Mouse (Mus musculus): ENCODE measurements around the gene Olfr446.

The Olfr446 gene

DNA sequence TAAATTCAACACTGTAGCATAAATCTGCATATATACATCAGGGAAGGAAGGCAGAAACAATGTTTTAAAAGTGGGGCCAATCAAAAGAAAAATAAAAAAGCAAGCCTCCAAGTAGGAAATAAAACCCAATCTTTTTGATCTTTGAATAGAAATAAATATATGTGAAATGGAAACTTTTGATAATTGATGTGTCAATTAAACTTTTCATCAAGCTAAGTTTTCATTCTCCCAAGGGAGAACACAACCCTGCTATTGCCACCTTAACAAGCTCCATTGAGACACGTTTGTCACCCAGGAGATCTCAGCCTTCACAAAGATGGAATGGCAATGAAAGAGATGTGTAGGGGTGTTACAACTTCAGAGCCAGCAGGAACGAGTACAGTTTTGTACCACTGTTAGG lies at the start of gene Olfr446:
Gene Olfr446, plus strand, starts transcription at position 301 of the 400 bp plus-strand sequence.
- no peak for DNase-seq (ENCODE audit: low spot score)

GRCm38 (mm10) chr6:42876323-42876722 lies 44.9 kb upstream of the Olfr446 start:
- DNase-seq (ENCODE audit: low spot score): no peak

GRCm38 (mm10) chr6:42890141-42890540 lies 31.0 kb upstream of the Olfr446 start, which contains the start of gene Olfr448:
Gene Olfr448 (plus strand): TSS chr6:42890441.
- DNase-seq (ENCODE audit: low spot score): no peak

GRCm38 (mm10) chr6:42900345-42900744 lies 20.8 kb upstream of the Olfr446 start:
- DNase-seq (ENCODE audit: low spot score): no peak

GRCm38 (mm10) chr6:42908578-42908977 lies 12.6 kb upstream of the Olfr446 start, which contains the start of gene Olfr447:
Gene Olfr447 (plus strand): TSS chr6:42908878.
- no peak for DNase-seq (ENCODE audit: low spot score)

DNA sequence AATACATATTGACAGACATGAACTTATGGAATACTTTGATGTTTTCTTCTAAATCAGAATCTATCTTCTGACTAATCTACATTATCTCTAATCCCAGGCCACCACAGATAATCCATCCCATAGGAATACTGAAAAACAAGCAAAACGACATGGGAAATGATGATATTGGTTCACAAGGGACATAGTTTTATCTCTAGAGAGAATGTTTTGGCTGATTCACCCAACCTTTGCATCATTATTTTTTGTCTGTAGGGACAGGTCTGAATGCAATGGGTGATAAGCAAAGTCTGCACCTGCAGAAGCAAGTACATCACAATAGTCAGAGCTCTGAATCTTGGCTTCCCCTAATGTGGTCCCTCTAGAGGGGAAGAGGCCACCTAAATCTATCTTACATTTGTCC lies 27.6 kb downstream of the Olfr446 start, which contains the start of gene Olfr444:
Gene Olfr444, plus strand, starts transcription at position 301 of the 400 bp plus-strand sequence.
- DNase-seq (ENCODE audit: low spot score): no peak

- no peak for DNase-seq (ENCODE audit: low spot score)
Measured at GRCm38 (mm10) chr6:42980377-42980776, 59.2 kb downstream of the Olfr446 start.
